Mouse (Mus musculus) neural tube, embryonic 15.5 days (tissue): ENCODE results near the gene Abt1. TPM values are rescaled to one million over a fixed set of nuclear protein-coding genes. Genes with fewer than 3 reads are reported as not detected.
A peak's percentile ranks its signal among the peaks of the same experiment; 100 is the strongest.

Source experiments
- ATAC-seq: fragments of 200-750 bp; cut with Nextera tagmentation; 2 replicates; pipeline ENCODE4 v1.8.0; 2017; ENCODE audit warnings: mild to moderate bottlenecking, moderate TSS enrichment, moderate library complexity; ENCODE audit not compliant: low FRiP score
- H3K27ac ChIP-seq: fragments of 300-500 bp; sonication (generic); replicated peaks from 2 replicates; pipeline ENCODE4 v1.5.1; 2015; ENCODE audit warnings: mild to moderate bottlenecking, inconsistent platforms
- H3K27me3 ChIP-seq: fragments of 300-500 bp; sonication (generic); replicated peaks from 2 replicates; pipeline ENCODE4 v1.6.1; 2015; ENCODE audit warnings: inconsistent platforms
- H3K36me3 ChIP-seq: fragments of 300-500 bp; sonication (generic); 2 replicates; pipeline ENCODE4 v1.6.1; 2015; ENCODE audit warnings: inconsistent platforms
- H3K4me1 ChIP-seq: fragments of 300-500 bp; sonication (generic); 2 replicates; pipeline ENCODE4 v1.6.1; 2015; ENCODE audit warnings: inconsistent platforms
- H3K4me2 ChIP-seq: fragments of 300-500 bp; sonication (generic); 2 replicates; pipeline ENCODE4 v1.6.1; 2015; ENCODE audit warnings: inconsistent platforms, mild to moderate bottlenecking, moderate library complexity
- H3K4me3 ChIP-seq: fragments of 300-500 bp; sonication (generic); replicated peaks from 2 replicates; pipeline ENCODE4 v1.5.1; 2015; ENCODE audit warnings: mild to moderate bottlenecking, inconsistent platforms
- H3K9ac ChIP-seq: fragments of 300-500 bp; sonication (generic); replicated peaks from 2 replicates; pipeline ENCODE4 v1.6.1; 2015; ENCODE audit warnings: mild to moderate bottlenecking, inconsistent platforms
- H3K9me3 ChIP-seq: fragments of 300-500 bp; sonication (generic); replicated peaks from 2 replicates; pipeline ENCODE4 v1.6.1; 2016; ENCODE audit warnings: inconsistent platforms
- WGBS: fragments of 180-500 bp; shearing (Covaris S2); methylation state at CpG from one replicate; pipeline ENCODE4 v1.1.7; 2015; ENCODE audit warnings: mixed read lengths; 5-methylcytosine and 5-hydroxymethylcytosine counted together
- polyA plus RNA-seq: library from polyadenylated mRNA; unstranded; fragments of >200 nt; fragmentation: Nextera tagmentation; extraction: Ambion mirVana; gene quantifications from 2 replicates; pipeline ENCODE4 v1.2.1, GENCODE M21; 2015

The Abt1 gene
- polyA plus RNA-seq, 1 experiment from 2014 or later = 9.3 TPM

DNA sequence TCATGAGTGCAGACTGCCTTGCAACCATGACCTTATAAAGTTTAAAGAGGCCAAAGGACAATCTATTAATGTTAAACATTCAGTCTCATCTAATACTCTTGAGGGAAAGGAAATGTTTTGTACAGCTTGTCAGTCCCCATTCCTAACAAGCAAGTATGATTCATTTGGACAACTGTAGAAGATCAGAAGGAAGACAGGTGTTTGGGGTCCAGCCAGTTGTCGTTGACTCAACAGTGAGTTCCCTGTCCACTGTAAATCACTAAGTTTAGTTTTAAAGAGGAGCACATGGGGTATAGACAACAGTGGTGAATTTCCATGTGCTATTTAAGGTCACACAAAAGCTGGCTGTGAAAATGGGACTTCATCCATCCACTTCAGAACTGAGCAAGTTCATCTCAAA is 51.2 kb downstream of the Abt1 start:
- Histone ChIP-seq H3K4me3 (no peak overlapping the region), H3K4me2 (no peak overlapping the region), H3K4me1 (peaks cover 13% of the 10 kb centered on the region), H3K9ac (no peak overlapping the region), H3K27me3 (peaks cover 7% of the 10 kb centered on the region), H3K27ac (no peak overlapping the region), H3K9me3 (no peaks in the 10 kb centered on the region), H3K36me3 (no peaks in the 10 kb centered on the region)
- 87% methylated on average over 1 of the region's 1 CpGs for WGBS
- no peak for ATAC-seq

DNA sequence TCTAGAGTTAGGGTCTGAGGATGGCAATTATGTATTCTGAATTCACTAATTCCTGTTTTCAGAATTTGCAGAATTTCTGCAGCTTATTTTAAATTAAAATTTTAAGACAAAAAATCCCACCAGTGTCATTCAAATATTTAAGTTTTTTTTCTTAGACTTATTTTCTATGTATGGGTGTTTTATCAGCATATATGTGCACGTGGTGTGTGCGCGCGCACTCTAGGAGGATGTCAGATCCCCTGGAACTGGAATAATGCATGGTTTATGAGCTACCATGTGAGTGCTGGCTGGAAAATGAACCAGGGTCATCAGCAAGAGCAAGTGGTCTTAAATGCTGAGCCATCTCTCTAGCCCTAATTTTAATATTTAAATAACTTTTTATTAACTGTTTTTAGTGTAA is 53.6 kb downstream of the Abt1 start:
- ATAC-seq = no peak
- H3K27me3 ChIP-seq = peaks cover 7% of the 10 kb centered on the region
- H3K27ac ChIP-seq = peak overlapping the region; percentile 93; the same call in 1 of the 2 replicates
- peak overlapping the region; percentile 69; the same call in 1 of the 2 replicates for H3K4me3 ChIP-seq
- WGBS = 90% methylated on average over 4 of the region's 4 CpGs
- H3K4me2 ChIP-seq = peak overlapping the region; percentile 73
- no peaks in the 10 kb centered on the region for H3K9me3 ChIP-seq
- H3K9ac ChIP-seq = peak overlapping the region; percentile 76; the same call in 1 of the 2 replicates
- H3K36me3 ChIP-seq = no peaks in the 10 kb centered on the region
- H3K4me1 ChIP-seq = peaks cover 28% of the 10 kb centered on the region

DNA sequence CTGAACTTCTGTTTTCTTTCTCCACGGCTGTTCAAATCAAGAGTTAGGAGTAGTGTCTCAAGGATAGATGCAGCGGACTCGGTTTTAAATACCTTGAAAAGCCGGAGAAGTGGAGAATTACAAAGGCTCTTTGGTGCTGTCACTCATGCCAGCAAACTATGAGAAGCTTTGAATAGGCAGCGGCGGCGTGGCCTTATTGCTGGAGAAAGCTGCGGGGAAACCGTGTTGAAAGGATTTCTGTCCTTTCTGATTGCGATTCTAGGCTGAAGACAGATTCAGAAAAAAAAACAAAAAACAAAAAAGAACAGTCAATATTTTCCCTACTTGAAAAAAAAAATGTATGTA is 54.3 kb downstream of the Abt1 start:
- Histone ChIP-seq H3K4me2 (peak overlapping the region; percentile 73), H3K9ac (peak overlapping the region; percentile 76), H3K27me3 (peaks cover 7% of the 10 kb centered on the region), H3K4me3 (peak overlapping the region; percentile 69), H3K36me3 (no peaks in the 10 kb centered on the region), H3K27ac (peak overlapping the region; percentile 93), H3K9me3 (no peaks in the 10 kb centered on the region), H3K4me1 (peaks cover 33% of the 10 kb centered on the region)
- ATAC-seq = peak; percentile 36
- WGBS = under 1% methylated on average over 10 of the region's 10 CpGs

DNA sequence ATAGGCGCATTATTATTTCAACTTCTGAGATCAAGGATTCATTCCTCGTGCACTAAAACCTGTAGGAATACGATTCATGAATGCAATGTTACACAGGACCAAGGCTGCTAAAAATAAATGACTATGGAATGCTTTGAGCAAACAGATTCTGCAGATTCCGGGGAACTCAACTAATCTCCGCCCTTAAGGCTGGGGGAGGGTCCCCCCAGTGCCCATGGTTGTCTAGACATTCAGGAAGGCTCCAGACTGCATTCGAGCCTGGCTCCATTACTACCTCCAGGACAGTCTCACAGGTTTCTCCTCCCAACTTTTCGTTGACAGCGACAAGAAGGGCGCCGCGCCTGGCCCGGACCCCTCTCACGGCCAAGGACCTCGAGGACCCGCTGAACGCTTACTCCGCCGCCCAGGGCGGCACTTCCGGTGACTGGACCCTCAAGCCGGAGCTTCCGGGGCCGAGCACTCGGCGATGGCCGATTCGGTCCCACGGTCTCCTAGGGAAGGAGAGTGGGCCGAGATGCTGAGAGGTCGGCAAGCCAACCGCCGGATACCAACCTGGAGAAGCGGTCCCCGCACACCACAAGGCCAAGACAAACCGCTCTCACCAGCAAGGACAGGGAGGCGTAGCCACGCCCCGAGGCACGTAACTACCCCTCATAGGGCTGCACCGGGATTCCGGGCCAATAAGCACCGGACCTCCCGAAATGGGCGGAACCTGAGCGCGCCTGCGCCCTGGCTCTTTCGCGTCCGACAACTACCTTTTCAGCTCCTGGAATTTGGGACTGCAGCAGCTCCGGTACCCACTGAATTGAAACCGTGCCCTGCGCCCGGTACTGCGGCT is 54.9 kb downstream of the Abt1 start, which contains the start of gene Zfp322a:
Zfp322a (minus strand) TSS at position 626 of the 838 bp plus-strand sequence.
- peaks cover 33% of the 10 kb centered on the region for H3K4me1 ChIP-seq
- peaks cover 7% of the 10 kb centered on the region for H3K27me3 ChIP-seq
- ATAC-seq = peak; percentile 100
- H3K9me3 ChIP-seq = no peaks in the 10 kb centered on the region
- H3K4me3 ChIP-seq = peak within 1 kb of the TSS; percentile 69
- H3K4me2 ChIP-seq = peak within 1 kb of the TSS; percentile 73
- peak within 1 kb of the TSS; percentile 76 for H3K9ac ChIP-seq
- peak within 1 kb of the TSS; percentile 93 for H3K27ac ChIP-seq
- no peaks in the 10 kb centered on the region for H3K36me3 ChIP-seq
- under 1% methylated on average over 55 of the region's 55 CpGs for WGBS

Other genes with a start within 250 kb of the Abt1 start
- gene Vmn1r220, start 235.9 kb downstream of the Abt1 start, polyA plus RNA-seq = not detected in 2 replicates
- gene Vmn1r221, start 209.7 kb downstream of the Abt1 start, polyA plus RNA-seq = not detected in 2 replicates
- gene Vmn1r222, start 187.9 kb downstream of the Abt1 start, polyA plus RNA-seq = not detected in 2 replicates
- not detected in 2 replicates for gene Vmn1r223, start 176.7 kb downstream of the Abt1 start, polyA plus RNA-seq
- 46.2 and 49.0 TPM in 2 replicates for gene Zfp322a, start 54.7 kb downstream of the Abt1 start, polyA plus RNA-seq
- 0.15 TPM in 1 of 2 replicates, not detected in the other for gene Btn1a1, start 42.0 kb upstream of the Abt1 start, polyA plus RNA-seq
- gene Btn2a2, start 65.0 kb upstream of the Abt1 start, polyA plus RNA-seq = 0.14 and 0.22 TPM in 2 replicates
- gene Hist1h4h, start 107.2 kb upstream of the Abt1 start, polyA plus RNA-seq = 1.5 and 4.5 TPM in 2 replicates
- gene Hist1h2af, start 110.0 kb upstream of the Abt1 start, polyA plus RNA-seq = 0.77 TPM in 1 of 2 replicates, not detected in the other
- 0.51 and 0.64 TPM in 2 replicates for gene Hist1h3g, start 111.6 kb upstream of the Abt1 start, polyA plus RNA-seq
- gene Hist1h2bh, start 119.5 kb upstream of the Abt1 start, polyA plus RNA-seq = 0.22 and 0.51 TPM in 2 replicates
- gene Hist1h3f, start 120.2 kb upstream of the Abt1 start, polyA plus RNA-seq = not detected in 2 replicates
- not detected in 2 replicates for gene Hist1h4f, start 127.8 kb upstream of the Abt1 start, polyA plus RNA-seq
- 0.09 and 0.13 TPM in 2 replicates for gene Hist1h1d, start 129.4 kb upstream of the Abt1 start, polyA plus RNA-seq
- 1.1 and 1.7 TPM in 2 replicates for gene Hist1h3e, start 138.5 kb upstream of the Abt1 start, polyA plus RNA-seq
- 12.5 and 25.5 TPM in 2 replicates for gene Hist1h2ae, start 147.4 kb upstream of the Abt1 start, polyA plus RNA-seq
- 2.2 and 2.9 TPM in 2 replicates for gene Hist1h2bg, start 147.5 kb upstream of the Abt1 start, polyA plus RNA-seq
- gene Hist1h2bf, start 150.3 kb upstream of the Abt1 start, polyA plus RNA-seq = 2.7 TPM in 1 of 2 replicates, not detected in the other
- gene Hist1h2ad, start 150.5 kb upstream of the Abt1 start, polyA plus RNA-seq = 0.97 TPM in 1 of 2 replicates, not detected in the other
- 0.88 and 2.0 TPM in 2 replicates for gene Hist1h3d, start 151.9 kb upstream of the Abt1 start, polyA plus RNA-seq
- 31.8 and 54.1 TPM in 2 replicates for gene Hist1h4d, start 157.7 kb upstream of the Abt1 start, polyA plus RNA-seq
- gene Hist1h2be, start 197.3 kb upstream of the Abt1 start, polyA plus RNA-seq = 1.7 and 2.0 TPM in 2 replicates
- gene Hist1h1e, start 198.7 kb upstream of the Abt1 start, polyA plus RNA-seq = 4.3 and 7.0 TPM in 2 replicates